ENCODE assay signal across 11 mouse cellular contexts in the genomic region with DNA sequence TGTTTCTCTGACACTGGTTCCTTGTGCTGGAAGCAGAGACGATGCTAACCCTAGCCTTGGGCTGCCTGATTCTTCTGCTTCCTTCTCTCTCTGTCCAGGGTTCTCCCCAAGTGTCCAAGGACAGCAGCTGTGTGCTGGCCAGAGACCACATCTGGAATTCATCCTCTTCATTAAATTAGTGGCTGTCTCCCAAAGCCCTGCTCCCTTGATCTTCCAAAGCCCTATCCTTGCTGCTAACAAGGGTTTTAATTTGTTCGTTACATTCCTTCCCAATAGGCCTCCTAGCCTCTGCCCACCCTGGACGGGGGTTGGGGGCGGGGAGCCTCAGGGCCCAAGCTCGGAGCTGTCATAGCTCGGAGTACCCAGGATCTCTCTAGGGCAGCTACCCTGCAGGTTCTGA. TPM values are rescaled to one million over a fixed set of nuclear protein-coding genes. Genes with fewer than 3 reads are reported as not detected.
DNase-seq lines count a peak whose midpoint lies in the region; ATAC-seq and TF ChIP-seq lines count a peak whose summit lies in the region.
"Had no signal": no experiment of that assay in that cellular context is flagged by ENCODE, and none has a peak within 500 bp of the region (broad histone marks: within the 10 kb centered on the region; RNA-seq: fewer than 3 reads in every experiment).

No protein-coding gene starts in this region.

- H3K9me3 ChIP-seq in midbrain, embryonic 10.5 days (replicated peaks), result no peaks in the 10 kb centered on the region
- H3K9me3 ChIP-seq in midbrain, embryonic 14.5 days (ENCODE audit: control insufficient read depth, low read length), result no peaks in the 10 kb centered on the region
- no peaks in the 10 kb centered on the region for H3K9me3 ChIP-seq in kidney, postnatal 0 days (replicated peaks; ENCODE audit: low read length)

- H3K27me3 ChIP-seq in midbrain, embryonic 10.5 days (ENCODE audit: low read depth, poor library complexity, severe bottlenecking), result peaks cover 14% of the 10 kb centered on the region
- H3K27me3 ChIP-seq in midbrain, embryonic 14.5 days (ENCODE audit: control insufficient read depth, insufficient read depth, low read length), result no peaks in the 10 kb centered on the region
- no peaks in the 10 kb centered on the region for H3K27me3 ChIP-seq in kidney, postnatal 0 days (ENCODE audit: insufficient read depth, low read length)

- H3K9ac ChIP-seq in midbrain, embryonic 14.5 days (replicated peaks; ENCODE audit: low read length), result no peak overlapping the region
- no peak overlapping the region for H3K9ac ChIP-seq in kidney, postnatal 0 days (ENCODE audit: low read depth, low read length)

- H3K4me2 ChIP-seq in midbrain, embryonic 14.5 days (ENCODE audit: low read length), result no peak overlapping the region
- H3K4me2 ChIP-seq in kidney, postnatal 0 days (ENCODE audit: low read length), result no peak overlapping the region

- WGBS in midbrain, embryonic 10.5 days, result 36% methylated on average over 6 of the region's 6 CpGs
- 40% methylated on average over 6 of the region's 6 CpGs for WGBS in midbrain, embryonic 14.5 days
- WGBS in kidney, postnatal 0 days, result 45% methylated on average over 6 of the region's 6 CpGs

- peak overlapping the region; percentile 29 for H3K27ac ChIP-seq in midbrain, embryonic 10.5 days (replicated peaks)
- no peak overlapping the region for H3K27ac ChIP-seq in midbrain, embryonic 14.5 days (replicated peaks; ENCODE audit: low read depth, low read length)
- peak overlapping the region; percentile 72 for H3K27ac ChIP-seq in kidney, postnatal 0 days

- H3K4me1 ChIP-seq in midbrain, embryonic 10.5 days, result peaks cover 78% of the 10 kb centered on the region
- peaks cover 11% of the 10 kb centered on the region for H3K4me1 ChIP-seq in midbrain, embryonic 14.5 days (ENCODE audit: control insufficient read depth, insufficient read depth, low read length)
- H3K4me1 ChIP-seq in kidney, postnatal 0 days (replicated peaks; ENCODE audit: insufficient read depth, low read length), result no peaks in the 10 kb centered on the region

- no peaks in the 10 kb centered on the region for H3K36me3 ChIP-seq in midbrain, embryonic 10.5 days
- H3K36me3 ChIP-seq in midbrain, embryonic 14.5 days (ENCODE audit: control insufficient read depth, insufficient read depth, low read length), result no peaks in the 10 kb centered on the region
- H3K36me3 ChIP-seq in kidney, postnatal 0 days (ENCODE audit: insufficient read depth, low read length), result no peaks in the 10 kb centered on the region

- TF ChIP-seq CTCF in kidney, postnatal 0 days (IDR thresholded peaks at IDR 0.05; ENCODE audit: low read depth), result no peak

- H3K4me3 ChIP-seq in midbrain, embryonic 10.5 days, result no peak overlapping the region
- no peak overlapping the region for H3K4me3 ChIP-seq in midbrain, embryonic 14.5 days (replicated peaks; ENCODE audit: low read depth, low read length)
- H3K4me3 ChIP-seq in kidney, postnatal 0 days (replicated peaks; ENCODE audit: low read depth, low read length), result no peak overlapping the region

- peak; percentile 22 to 26 for DNase-seq in heart, adult 18-20 months
- no peak for DNase-seq in heart, postnatal 4 days
- no peak for DNase-seq in midbrain, embryonic 10.5 days (ENCODE audit: low spot score)
- DNase-seq in midbrain, embryonic 14.5 days, result no peak
- DNase-seq in kidney, postnatal 0 days (ENCODE audit: low spot score), result peak; percentile 85
- peak; percentile 51 for DNase-seq in lung, postnatal 36 days
- no peak for DNase-seq in ovary, postnatal 36 days (ENCODE audit: low spot score)
- DNase-seq: adrenal gland, postnatal 14 days; B cell, adult 2 months; cerebellum, adult 11 months had no signal

- no peak for ATAC-seq in midbrain, embryonic 14.5 days (ENCODE audit: low FRiP score, low TSS enrichment)
- ATAC-seq in kidney, postnatal 0 days (replicated peaks; ENCODE audit: low FRiP score, low read depth), result no peak
- ATAC-seq in CD4-positive, CD25-positive, alpha-beta regulatory T cell, adult 4 months, result no peak

RNA-seq across cellular contexts. Expression of a gene that starts 38.3 kb away (rescaled TPM):
- total RNA-seq in heart, adult 18-20 months (2021), result 1 to 10 TPM; 1.7 to 1.9 TPM
- 1 to 10 TPM; 4.8 to 5.1 TPM for total RNA-seq in heart, postnatal 4 days (2021)
- 4.1 and 4.5 TPM in 2 replicates for polyA plus RNA-seq in midbrain, embryonic 10.5 days (2016; fragmentation: Nextera tagmentation; extraction: Ambion mirVana)
- 3.5 and 5.3 TPM in 2 replicates for polyA plus RNA-seq in midbrain, embryonic 14.5 days (2014; fragmentation: Nextera tagmentation; extraction: Ambion mirVana)
- polyA plus RNA-seq in kidney, postnatal 0 days (2015; fragmentation: Nextera tagmentation; extraction: Ambion mirVana), result 1.6 and 2.2 TPM in 2 replicates
- polyA plus RNA-seq in CD4-positive, CD25-positive, alpha-beta regulatory T cell, adult 4 months (2017; shearing (Covaris generic)), result under 1 TPM in 1 of 2 experiments, not detected in 1; 0.13 TPM

Comparison
In these comparisons a context has a peak if more than half of its experiments do, and no peak if none do; other contexts are left out.
1. DNase-seq: peak in heart, adult 18-20 months (2 of 2), kidney, postnatal 0 days (single experiment) and lung, postnatal 36 days (single experiment); none in heart, postnatal 4 days (single experiment), midbrain, embryonic 10.5 days (single experiment), midbrain, embryonic 14.5 days (single experiment) and ovary, postnatal 36 days (single experiment).